Mouse (Mus musculus) adrenal gland, postnatal 4 days (tissue): ENCODE data around the gene Tram2. TPM values are rescaled to one million over a fixed set of nuclear protein-coding genes. Genes with fewer than 3 reads are reported as not detected.

ENCODE experiments used
- DNase-seq, 2 experiments: peaks; one replicate each; pipeline ENCODE4 v3.0.0; 2021 to 2022; ENCODE audit warnings: low spot score in 2 of 2, mixed read lengths in 2 of 2
- total RNA-seq, 2 experiments: library from RNA; stranded (reverse); gene quantifications; 2 replicates each; pipeline ENCODE4 v1.2.3; 2021

Tram2 gene
- total RNA-seq, 2 experiments from 2014 or later: 12.2 to 14.2 TPM

GRCm38 (mm10) chr1:21069830-21070522 is 9.1 kb downstream of the Tram2 start:
- DNase-seq: no peak

GRCm38 (mm10) chr1:21068491-21068890 is 10.5 kb downstream of the Tram2 start:
- no peak for DNase-seq

GRCm38 (mm10) chr1:21067536-21068221 is 11.3 kb downstream of the Tram2 start:
- DNase-seq: no peak

- no peak for DNase-seq
Measured at GRCm38 (mm10) chr1:21064153-21064552, 14.9 kb downstream of the Tram2 start.

GRCm38 (mm10) chr1:21059385-21060109 is 19.5 kb downstream of the Tram2 start:
- DNase-seq: no peak

- no peak for DNase-seq
Measured at GRCm38 (mm10) chr1:21053009-21053408, 26.0 kb downstream of the Tram2 start.

GRCm38 (mm10) chr1:21052608-21053007 is 26.4 kb downstream of the Tram2 start:
- no peak for DNase-seq

GRCm38 (mm10) chr1:21052132-21052545 is 26.9 kb downstream of the Tram2 start:
- no peak for DNase-seq

GRCm38 (mm10) chr1:21049005-21049404 is 30.0 kb downstream of the Tram2 start:
- DNase-seq: no peak

GRCm38 (mm10) chr1:21048402-21048801 is 30.6 kb downstream of the Tram2 start:
- no peak for DNase-seq

- no peak for DNase-seq
Measured at GRCm38 (mm10) chr1:21042461-21042860, 36.6 kb downstream of the Tram2 start.

GRCm38 (mm10) chr1:21040610-21041326 is 38.3 kb downstream of the Tram2 start:
- no peak for DNase-seq

GRCm38 (mm10) chr1:21040173-21040572 is 38.9 kb downstream of the Tram2 start:
- DNase-seq: no peak

GRCm38 (mm10) chr1:21039564-21039963 is 39.5 kb downstream of the Tram2 start:
- no peak for DNase-seq

- no peak for DNase-seq
Measured at GRCm38 (mm10) chr1:21037881-21038601, 41.0 kb downstream of the Tram2 start.

- DNase-seq: no peak
Measured at GRCm38 (mm10) chr1:21035878-21036277, 43.2 kb downstream of the Tram2 start.

GRCm38 (mm10) chr1:21033792-21034119 is 45.3 kb downstream of the Tram2 start:
- DNase-seq: no peak

- no peak for DNase-seq
Measured at GRCm38 (mm10) chr1:21033065-21033791, 45.8 kb downstream of the Tram2 start.

- DNase-seq: no peak
Measured at GRCm38 (mm10) chr1:21031650-21032049, 47.4 kb downstream of the Tram2 start.

- no peak for DNase-seq
Measured at GRCm38 (mm10) chr1:21029000-21029399, 50.0 kb downstream of the Tram2 start.
